Mouse (Mus musculus): Measurements from ENCODE around the gene Tnfrsf19. TPM values are rescaled to one million over a fixed set of nuclear protein-coding genes. Genes with fewer than 3 reads are reported as not detected.

Gene Tnfrsf19
- total RNA-seq (2021), result 10 to 100 TPM; 62.9 to 65.4 TPM
- long read RNA-seq, experiment 1, full-length matches to known transcripts, result 34 of 39 reads
- long read RNA-seq, experiment 1, partial matches to known transcripts, result 1 of 39 reads
- long read RNA-seq, experiment 1, other reads (novel, unspliced or antisense), result 4 of 39 reads
- long read RNA-seq, experiment 2, full-length matches to known transcripts, result 44 of 58 reads
- long read RNA-seq, experiment 2, partial matches to known transcripts, result 7 of 58 reads
- long read RNA-seq, experiment 2, other reads (novel, unspliced or antisense), result 7 of 58 reads

GRCm38 (mm10) chr14:61046091-61046681 lies at the start of gene Tnfrsf19:
TSS of gene Tnfrsf19 (minus strand) at chr14:61046490.
- DNase-seq (ENCODE audit: low spot score in 2 of 2), result peak; percentile 85 to 87

DNA sequence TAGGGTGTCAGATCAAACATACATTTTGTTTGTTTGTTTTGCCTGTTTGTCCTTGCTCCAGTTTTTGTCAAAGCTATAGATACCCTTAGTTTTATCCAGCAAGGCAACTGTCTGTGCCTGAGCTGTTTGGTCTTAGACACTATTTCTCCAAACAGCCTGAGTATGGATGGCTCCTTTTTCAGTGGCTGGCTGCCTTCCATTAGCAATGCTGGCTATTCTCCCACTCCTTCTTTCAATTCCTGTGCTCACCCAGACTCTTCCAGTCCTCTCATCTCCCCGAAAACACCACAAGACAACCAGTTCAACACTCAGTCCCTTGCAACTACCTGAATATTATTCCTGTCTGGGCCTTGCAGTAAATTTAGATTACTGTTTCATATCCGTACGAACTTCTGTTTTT lies 45.8 kb upstream of the Tnfrsf19 start:
- DNase-seq (ENCODE audit: low spot score in 2 of 2), result peak; percentile 42 to 67

GRCm38 (mm10) chr14:61090955-61091354 lies 44.7 kb upstream of the Tnfrsf19 start:
- DNase-seq (ENCODE audit: low spot score in 2 of 2), result peak; percentile 37 to 77

- DNase-seq (ENCODE audit: low spot score in 2 of 2), result no peak
Measured at GRCm38 (mm10) chr14:61088187-61088586, 41.9 kb upstream of the Tnfrsf19 start.

DNA sequence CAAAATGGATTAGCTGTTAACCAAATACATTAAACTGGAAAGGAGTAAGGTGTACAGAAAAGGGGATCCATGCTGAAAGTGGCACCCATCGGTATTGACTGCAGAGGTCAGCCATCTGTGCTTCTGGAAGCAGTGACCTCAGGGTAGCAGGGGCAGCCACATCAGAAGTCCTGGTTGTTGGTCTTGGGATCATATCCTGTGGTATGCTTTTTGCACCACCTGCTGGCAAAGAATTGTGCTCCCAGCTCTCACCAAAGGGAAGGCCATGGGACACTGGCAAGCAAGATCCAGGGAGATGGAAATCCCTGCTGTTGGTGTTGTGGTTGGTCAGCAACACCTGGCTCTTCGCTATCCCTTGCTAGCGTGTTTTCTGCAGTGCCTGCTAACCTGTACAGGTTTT lies 39.0 kb upstream of the Tnfrsf19 start:
- peak; percentile 29 to 49 for DNase-seq (ENCODE audit: low spot score in 2 of 2)

GRCm38 (mm10) chr14:61069555-61069954 lies 23.3 kb upstream of the Tnfrsf19 start:
- DNase-seq (ENCODE audit: low spot score in 2 of 2), result no peak

DNA sequence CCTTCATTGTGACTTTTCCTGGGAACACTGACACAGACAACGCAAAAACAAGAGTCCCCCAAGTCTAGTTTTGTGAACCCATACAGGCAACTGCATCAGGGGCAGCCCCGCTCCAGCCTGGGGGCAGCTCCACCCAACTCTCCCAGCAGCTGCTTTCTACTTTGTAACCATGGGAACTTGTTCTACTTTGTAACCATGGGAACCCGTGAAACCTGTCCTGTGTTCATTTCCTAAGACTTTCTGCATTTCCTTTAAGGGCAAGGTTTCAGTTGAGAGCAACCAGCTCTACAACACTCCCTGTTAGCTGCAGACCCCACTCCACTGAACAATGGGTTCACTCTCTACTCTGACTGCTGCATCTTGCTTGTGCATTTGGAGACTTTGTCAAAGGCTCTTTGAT lies 15.4 kb upstream of the Tnfrsf19 start:
- DNase-seq (ENCODE audit: low spot score in 2 of 2), result no peak

DNA sequence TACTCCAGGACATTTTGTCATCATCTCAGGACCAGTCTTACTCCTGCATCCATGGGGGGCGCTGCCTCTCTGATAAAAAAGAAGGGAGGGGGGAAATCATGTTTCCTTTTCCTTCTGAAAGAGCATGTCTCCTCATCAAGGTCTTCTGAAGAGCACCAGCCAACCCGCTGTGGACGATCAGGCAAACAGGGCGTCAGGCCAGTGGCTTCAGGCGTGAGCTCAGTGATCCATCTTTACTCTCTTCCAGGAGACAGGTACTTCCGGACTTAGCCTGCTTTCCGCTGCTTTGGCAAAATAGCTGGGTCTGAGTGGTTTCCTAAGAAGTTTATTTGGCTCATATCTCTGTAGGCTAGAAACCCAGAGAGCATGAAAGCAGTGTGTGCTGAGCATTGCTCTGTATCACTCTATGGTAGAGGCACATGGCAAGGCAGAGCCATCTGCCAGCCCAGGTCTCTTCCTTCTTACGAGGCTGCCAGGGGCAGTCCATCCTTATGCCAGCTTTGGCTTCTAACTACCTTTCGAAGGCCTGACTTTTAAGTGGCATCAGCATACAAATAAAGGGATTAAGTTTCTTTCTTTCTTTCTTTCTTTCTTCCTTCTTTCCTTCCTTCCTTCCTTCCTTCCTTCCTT lies 13.1 kb upstream of the Tnfrsf19 start:
- no peak for DNase-seq (ENCODE audit: low spot score in 2 of 2)

DNA sequence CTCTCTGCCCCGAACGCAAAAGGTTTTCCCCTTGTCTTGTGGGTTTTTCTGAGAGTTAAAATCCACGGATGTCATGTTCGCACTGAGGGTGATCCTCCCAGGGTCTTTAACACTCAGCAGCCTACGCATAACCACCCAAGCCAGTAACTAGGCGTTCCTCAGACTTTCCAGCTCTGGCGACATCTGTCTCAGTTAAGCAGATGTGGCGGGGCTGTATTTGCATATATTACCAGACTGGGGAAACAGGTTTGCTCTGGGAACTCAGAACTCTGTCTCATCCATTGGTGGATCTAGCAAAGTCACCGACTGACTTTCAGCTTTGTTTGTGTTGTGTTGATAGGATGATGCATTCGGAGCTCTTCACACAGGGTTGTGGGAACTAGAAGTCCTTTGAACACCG lies 10.7 kb upstream of the Tnfrsf19 start:
- no peak for DNase-seq (ENCODE audit: low spot score in 2 of 2)

GRCm38 (mm10) chr14:61056445-61056844 lies 10.2 kb upstream of the Tnfrsf19 start:
- no peak for DNase-seq (ENCODE audit: low spot score in 2 of 2)

- no peak for DNase-seq (ENCODE audit: low spot score in 2 of 2)
Measured at GRCm38 (mm10) chr14:61055864-61056263, 9.6 kb upstream of the Tnfrsf19 start.

DNA sequence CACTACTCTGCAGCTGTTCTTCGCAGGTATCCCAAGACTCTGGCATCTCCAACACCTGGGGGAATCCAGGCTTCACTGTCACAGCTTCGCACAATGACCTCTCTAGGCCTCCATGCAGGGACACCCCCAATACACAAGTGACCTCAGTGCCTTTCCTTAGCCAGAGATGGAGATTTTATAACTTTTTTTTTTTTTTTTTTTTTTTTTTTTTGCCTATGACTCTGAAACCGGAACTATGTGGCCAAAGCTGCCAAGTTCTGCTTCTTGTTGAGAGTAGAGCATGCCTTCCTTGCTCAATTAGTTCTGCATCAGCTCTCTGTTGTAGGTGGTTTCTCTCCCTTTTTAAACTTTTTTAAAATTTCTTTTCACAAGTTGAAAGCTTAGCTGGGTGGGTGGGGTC lies 5.9 kb upstream of the Tnfrsf19 start:
- DNase-seq (ENCODE audit: low spot score in 2 of 2), result no peak

- DNase-seq (ENCODE audit: low spot score in 2 of 2), result no peak
Measured at GRCm38 (mm10) chr14:61045446-61046090, 722 bp downstream of the Tnfrsf19 start.

- no peak for DNase-seq (ENCODE audit: low spot score in 2 of 2)
Measured at GRCm38 (mm10) chr14:61044316-61044715, 2.0 kb downstream of the Tnfrsf19 start.

DNA sequence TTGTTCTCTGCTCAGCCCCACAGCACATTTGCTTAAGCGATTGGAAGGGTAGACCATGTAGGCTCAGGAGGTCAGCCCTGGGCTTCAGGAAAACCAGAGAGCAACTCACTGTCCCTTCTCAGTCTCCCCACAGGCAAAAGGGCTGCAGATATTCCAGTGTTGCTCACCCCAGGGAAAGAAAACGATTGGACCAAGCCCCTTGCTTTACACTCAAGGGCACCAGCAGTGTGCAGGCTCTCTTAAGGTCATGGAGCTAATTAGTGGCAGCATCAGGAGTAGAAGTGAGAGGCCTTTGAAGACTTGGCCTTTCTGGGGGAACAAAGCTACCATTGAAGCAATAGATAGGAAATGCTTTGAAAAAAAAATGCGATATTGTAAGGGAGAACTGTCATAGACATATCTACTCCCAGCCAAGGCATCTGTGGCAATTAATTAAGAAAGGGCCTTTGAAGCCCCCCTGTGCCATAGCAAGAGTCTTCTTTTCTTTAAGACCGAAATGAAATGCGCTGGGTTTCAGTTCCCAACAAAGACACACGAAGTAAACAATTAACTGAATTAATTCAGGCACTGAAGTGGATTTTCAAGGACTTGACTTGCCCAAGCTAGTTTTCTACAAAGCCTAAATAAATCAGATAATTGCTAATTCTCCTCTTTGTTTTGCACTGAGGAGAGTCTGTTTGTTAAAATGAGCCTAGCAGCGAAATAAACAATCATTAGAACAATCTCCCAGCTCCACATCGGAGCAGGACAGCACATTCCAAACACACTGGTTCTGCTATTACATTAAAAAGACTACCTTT lies 2.6 kb downstream of the Tnfrsf19 start:
- DNase-seq (ENCODE audit: low spot score in 2 of 2), result no peak

GRCm38 (mm10) chr14:61042291-61042690 lies 4.0 kb downstream of the Tnfrsf19 start:
- no peak for DNase-seq (ENCODE audit: low spot score in 2 of 2)

DNA sequence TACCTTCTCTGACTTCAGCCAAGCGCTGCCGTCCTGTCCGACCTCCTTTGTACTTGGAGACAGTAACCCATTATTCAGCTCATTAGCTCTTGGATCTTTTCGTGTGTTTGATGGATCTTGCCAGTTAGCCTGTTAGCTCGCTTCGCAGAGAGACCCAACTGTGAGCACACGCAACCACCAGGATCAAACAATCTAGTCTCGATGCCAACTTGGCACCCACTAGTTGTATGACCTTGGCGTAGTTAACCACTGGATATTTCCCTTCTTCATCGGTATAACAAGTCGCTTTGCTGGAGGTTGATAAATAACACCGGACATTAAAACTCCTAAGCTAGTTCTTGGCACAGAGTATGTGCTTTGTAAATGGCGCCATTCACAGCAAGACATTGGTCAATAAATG lies 6.1 kb downstream of the Tnfrsf19 start:
- DNase-seq (ENCODE audit: low spot score in 2 of 2), result no peak

- no peak for DNase-seq (ENCODE audit: low spot score in 2 of 2)
Measured at GRCm38 (mm10) chr14:61038082-61038472, 8.2 kb downstream of the Tnfrsf19 start.

- DNase-seq (ENCODE audit: low spot score in 2 of 2), result peak; percentile 69 to 75
Measured at GRCm38 (mm10) chr14:61037321-61038081, 8.8 kb downstream of the Tnfrsf19 start.

DNA sequence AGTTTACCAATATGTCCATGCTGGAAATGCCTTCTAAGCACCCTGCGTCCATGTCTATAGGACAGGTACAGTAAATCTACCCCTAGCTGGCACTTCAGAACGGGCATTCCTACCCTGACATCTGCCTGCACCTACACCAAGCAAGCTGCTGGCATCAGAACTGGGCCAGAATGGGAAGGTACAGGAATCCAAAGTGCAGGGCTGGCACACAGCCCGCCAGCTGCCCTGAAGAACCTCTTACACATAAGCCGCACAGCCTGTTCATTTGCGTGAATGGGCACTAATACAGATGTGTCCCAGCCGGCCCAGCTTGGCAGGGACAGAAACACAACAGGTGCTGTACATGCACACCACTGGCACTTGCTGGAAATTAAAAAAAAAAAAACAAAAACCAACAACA lies 15.9 kb downstream of the Tnfrsf19 start:
- no peak for DNase-seq (ENCODE audit: low spot score in 2 of 2)

All from layer of hippocampus, postnatal 14 days (tissue).